Mouse (Mus musculus): ENCODE measurements around the gene Large2. TPM values are rescaled to one million over a fixed set of nuclear protein-coding genes. Genes with fewer than 3 reads are reported as not detected.

The Large2 gene
- total and polyA plus RNA-seq, 3 experiments: 0.19 to 1.5 (median 0.89) TPM

GRCm38 (mm10) chr2:92389645-92390044 is 15.0 kb upstream of the Large2 start:
- Histone ChIP-seq H3K27ac (ENCODE audit: insufficient read depth, low read depth) (no peak overlapping the region), H3K4me2 (ENCODE audit: insufficient read depth, low read depth, poor library complexity, severe bottlenecking) (no peak overlapping the region), H3K4me3 (replicated peaks in 1 of 3; ENCODE audit: low read depth in 2 of 3, low read length in 2 of 3, poor library complexity in 1 of 3) (no peak overlapping the region), H3K79me2 (replicated peaks; ENCODE audit: control insufficient read depth, extremely low read depth, insufficient read depth, poor library complexity, severe bottlenecking) (no peaks in the 10 kb centered on the region), H3K9ac (ENCODE audit: insufficient read depth, low read depth) (no peak overlapping the region), H3K36me3 (replicated peaks in 1 of 2; ENCODE audit: control insufficient read depth in 1 of 2, insufficient read depth in 1 of 2, low read length in 1 of 2) (peaks cover 20 to 59% of the 10 kb centered on the region in 2 experiments), H3K9me3 (replicated peaks; ENCODE audit: low read length) (no peaks in the 10 kb centered on the region), H3K27me3 (replicated peaks) (no peaks in the 10 kb centered on the region), H3K4me1 (ENCODE audit: control insufficient read depth in 1 of 2, insufficient read depth in 2 of 2) (peaks cover 15 to 44% of the 10 kb centered on the region in 2 experiments; a peak in 3 of 4 replicates)
- no peak for DNase-seq (ENCODE audit: extremely low read depth)
- peak; percentile 48 for TF ChIP-seq ZNF384 (IDR thresholded peaks at IDR 0.05; ENCODE audit: low read depth, low read length)
- TF ChIP-seq JUN (IDR thresholded peaks at IDR 0.05; ENCODE audit: insufficient read depth, low read depth, low read length): no peak
- dilution Hi-C loops (cut with MboI; ENCODE audit: extremely low pct_ligation_motif_present, extremely low pct_unique_long_range_greater_than_20kb, low sequenced_read_pairs) (no loop called here), in situ Hi-C loops (cut with MboI; ENCODE audit: low pct_ligation_motif_present, low pct_unique_long_range_greater_than_20kb, low sequenced_read_pairs) (no loop called here)

- H3K27me3 ChIP-seq (replicated peaks): no peaks in the 10 kb centered on the region
- in situ Hi-C loops (cut with MboI; ENCODE audit: low pct_ligation_motif_present, low pct_unique_long_range_greater_than_20kb, low sequenced_read_pairs): no loop called here
- no peak overlapping the region for H3K9ac ChIP-seq (ENCODE audit: insufficient read depth, low read depth)
- H3K9me3 ChIP-seq (replicated peaks; ENCODE audit: low read length): no peaks in the 10 kb centered on the region
- DNase-seq (ENCODE audit: extremely low read depth): no peak
- H3K79me2 ChIP-seq (replicated peaks; ENCODE audit: control insufficient read depth, extremely low read depth, insufficient read depth, poor library complexity, severe bottlenecking): no peaks in the 10 kb centered on the region
- TF ChIP-seq USF2 (conservative IDR thresholded peaks at IDR 0.05; ENCODE audit: low read depth, low read length) (no peak), CHD1 (IDR thresholded peaks at IDR 0.05; ENCODE audit: low read depth, low read length) (no peak), IRF4 (IDR thresholded peaks at IDR 0.05; ENCODE audit: low read depth, low read length) (no peak), BHLHE40 (IDR thresholded peaks at IDR 0.05; ENCODE audit: low read depth, low read length) (no peak), MYC (IDR thresholded peaks at IDR 0.05; ENCODE audit: low read depth, low read length) (no peak), GABPA (IDR thresholded peaks at IDR 0.05; ENCODE audit: insufficient replicate concordance, low read depth, low read length) (no peak), KAT2A (IDR thresholded peaks at IDR 0.05; ENCODE audit: insufficient replicate concordance, low read length) (no peak), MAZ (IDR thresholded peaks at IDR 0.05; ENCODE audit: low read depth, low read length) (no peak), ZKSCAN1 (IDR thresholded peaks at IDR 0.05; ENCODE audit: borderline replicate concordance, low read depth, low read length) (no peak), JUN (IDR thresholded peaks at IDR 0.05; ENCODE audit: insufficient read depth, low read depth, low read length) (no peak), USF1 (IDR thresholded peaks at IDR 0.05; ENCODE audit: low read depth, low read length) (no peak), TCF12 (IDR thresholded peaks at IDR 0.05; ENCODE audit: low read depth, low read length) (no peak), ZNF384 (IDR thresholded peaks at IDR 0.05; ENCODE audit: low read depth, low read length) (no peak), ETS1 (conservative IDR thresholded peaks at IDR 0.05; ENCODE audit: low read depth, low read length) (no peak), RCOR1 (conservative IDR thresholded peaks at IDR 0.05; ENCODE audit: low read depth, low read length) (no peak), ELF1 (IDR thresholded peaks at IDR 0.05; ENCODE audit: low read depth, low read length) (no peak), JUND (conservative IDR thresholded peaks at IDR 0.05; ENCODE audit: low read depth, low read length) (no peak), NELFE (IDR thresholded peaks at IDR 0.05; ENCODE audit: low read depth, low read length) (no peak), MXI1 (IDR thresholded peaks at IDR 0.05; ENCODE audit: low read depth, low read length) (no peak)
- no peak overlapping the region for H3K4me2 ChIP-seq (ENCODE audit: insufficient read depth, low read depth, poor library complexity, severe bottlenecking)
- no peak overlapping the region for H3K4me3 ChIP-seq (replicated peaks in 1 of 3; ENCODE audit: low read depth in 2 of 3, low read length in 2 of 3, poor library complexity in 1 of 3)
- dilution Hi-C loops (cut with MboI; ENCODE audit: extremely low pct_ligation_motif_present, extremely low pct_unique_long_range_greater_than_20kb, low sequenced_read_pairs): no loop called here
- H3K27ac ChIP-seq (ENCODE audit: insufficient read depth, low read depth): no peak overlapping the region
- H3K4me1 ChIP-seq (ENCODE audit: control insufficient read depth in 1 of 2, insufficient read depth in 2 of 2): peaks cover 15 to 44% of the 10 kb centered on the region in 2 experiments; a peak in 3 of 4 replicates
- peaks cover 22 to 65% of the 10 kb centered on the region in 2 experiments for H3K36me3 ChIP-seq (replicated peaks in 1 of 2; ENCODE audit: control insufficient read depth in 1 of 2, insufficient read depth in 1 of 2, low read length in 1 of 2)
Observed at GRCm38 (mm10) chr2:92388891-92389641, 14.4 kb upstream of the Large2 start.
